Mouse (Mus musculus) c-Kit-positive CD71-positive TER-119-negative erythroid progenitor cells, embryonic 14.5 days (primary cell): ENCODE measurements around the gene Fam160a1.

ENCODE experiments used
- DNase-seq: peaks from one replicate; pipeline ENCODE4 v3.0.0-alpha.2; 2013; ENCODE audit warnings: low read depth

Fam160a1 gene

GRCm38 (mm10) chr3:85817191-85817590 is at the start of gene Fam160a1:
Gene Fam160a1, minus strand, starts transcription at chr3:85817291.
- no peak for DNase-seq

- no peak for DNase-seq
These were observed 46.9 kb upstream of the Fam160a1 start for GRCm38 (mm10) chr3:85863996-85864395.

- no peak for DNase-seq
These were observed 45.8 kb upstream of the Fam160a1 start for GRCm38 (mm10) chr3:85862886-85863285.

GRCm38 (mm10) chr3:85860996-85861395 is 43.9 kb upstream of the Fam160a1 start:
- no peak for DNase-seq

GRCm38 (mm10) chr3:85859311-85859710 is 42.2 kb upstream of the Fam160a1 start:
- DNase-seq = no peak

- no peak for DNase-seq
These were observed 41.3 kb upstream of the Fam160a1 start for GRCm38 (mm10) chr3:85858140-85859135.

GRCm38 (mm10) chr3:85857083-85857482 is 40.0 kb upstream of the Fam160a1 start:
- peak; percentile 57 for DNase-seq

- no peak for DNase-seq
These were observed 38.9 kb upstream of the Fam160a1 start for GRCm38 (mm10) chr3:85855947-85856346.

GRCm38 (mm10) chr3:85855043-85855442 is 38.0 kb upstream of the Fam160a1 start:
- DNase-seq = no peak

GRCm38 (mm10) chr3:85854143-85854542 is 37.1 kb upstream of the Fam160a1 start:
- no peak for DNase-seq

- no peak for DNase-seq
These were observed 36.6 kb upstream of the Fam160a1 start for GRCm38 (mm10) chr3:85853715-85854114.

- DNase-seq = no peak
These were observed 33.0 kb upstream of the Fam160a1 start for GRCm38 (mm10) chr3:85850079-85850478.

GRCm38 (mm10) chr3:85846316-85846715 is 29.2 kb upstream of the Fam160a1 start:
- DNase-seq = no peak

GRCm38 (mm10) chr3:85845341-85845740 is 28.2 kb upstream of the Fam160a1 start:
- no peak for DNase-seq

GRCm38 (mm10) chr3:85842881-85843218 is 25.8 kb upstream of the Fam160a1 start:
- DNase-seq = no peak

GRCm38 (mm10) chr3:85842177-85842880 is 25.2 kb upstream of the Fam160a1 start:
- no peak for DNase-seq

- no peak for DNase-seq
These were observed 24.5 kb upstream of the Fam160a1 start for GRCm38 (mm10) chr3:85841454-85842176.

GRCm38 (mm10) chr3:85833627-85834026 is 16.5 kb upstream of the Fam160a1 start:
- no peak for DNase-seq

- DNase-seq = no peak
These were observed 15.5 kb upstream of the Fam160a1 start for GRCm38 (mm10) chr3:85832490-85833155.

GRCm38 (mm10) chr3:85831785-85832184 is 14.7 kb upstream of the Fam160a1 start:
- no peak for DNase-seq

- DNase-seq = no peak
These were observed 12.0 kb upstream of the Fam160a1 start for GRCm38 (mm10) chr3:85829047-85829446.

- DNase-seq = no peak
These were observed 10.7 kb upstream of the Fam160a1 start for GRCm38 (mm10) chr3:85827815-85828214.
